Mouse (Mus musculus): Measurements from ENCODE around the gene Polr2m.
"Not testable (repeated sequence)": the region's sequence is repeated elsewhere in the genome, so short reads cannot be mapped to it uniquely, and the experiment has no call there.

The Polr2m gene

GRCm38 (mm10) chr9:71485475-71486094, at the start of gene Polr2m:
TSS of gene Polr2m (minus strand) at chr9:71485935.
- DNase-seq (ENCODE audit: low spot score): peak; percentile 95

- no peak for DNase-seq (ENCODE audit: low spot score)
Measured at GRCm38 (mm10) chr9:71535036-71535435, 49.3 kb upstream of the Polr2m start.

GRCm38 (mm10) chr9:71529960-71530359, 44.2 kb upstream of the Polr2m start:
- no peak for DNase-seq (ENCODE audit: low spot score)

- DNase-seq (ENCODE audit: low spot score): no peak
Measured at GRCm38 (mm10) chr9:71527438-71527837, 41.7 kb upstream of the Polr2m start.

GRCm38 (mm10) chr9:71523901-71524300, 38.2 kb upstream of the Polr2m start:
- no peak for DNase-seq (ENCODE audit: low spot score)

- no peak for DNase-seq (ENCODE audit: low spot score)
Measured at GRCm38 (mm10) chr9:71519836-71520235, 34.1 kb upstream of the Polr2m start.

- DNase-seq (ENCODE audit: low spot score): no peak
Measured at GRCm38 (mm10) chr9:71517487-71517886, 31.8 kb upstream of the Polr2m start.

GRCm38 (mm10) chr9:71515862-71516261, 30.1 kb upstream of the Polr2m start:
- DNase-seq (ENCODE audit: low spot score): no peak

GRCm38 (mm10) chr9:71513566-71513965, 27.8 kb upstream of the Polr2m start:
- DNase-seq (ENCODE audit: low spot score): no peak

GRCm38 (mm10) chr9:71512899-71513298, 27.2 kb upstream of the Polr2m start:
- no peak for DNase-seq (ENCODE audit: low spot score)

- DNase-seq (ENCODE audit: low spot score): no peak
Measured at GRCm38 (mm10) chr9:71498391-71499182, 12.9 kb upstream of the Polr2m start.

- no peak for DNase-seq (ENCODE audit: low spot score)
Measured at GRCm38 (mm10) chr9:71496637-71497036, 10.9 kb upstream of the Polr2m start.

- no peak for DNase-seq (ENCODE audit: low spot score)
Measured at GRCm38 (mm10) chr9:71493771-71494170, 8.0 kb upstream of the Polr2m start.

- DNase-seq (ENCODE audit: low spot score): no peak
Measured at GRCm38 (mm10) chr9:71492296-71493025, 6.7 kb upstream of the Polr2m start.

GRCm38 (mm10) chr9:71490076-71490475, 4.3 kb upstream of the Polr2m start:
- DNase-seq (ENCODE audit: low spot score): no peak

GRCm38 (mm10) chr9:71486127-71486526, 392 bp upstream of the Polr2m start:
- DNase-seq (ENCODE audit: low spot score): no peak

- DNase-seq (ENCODE audit: low spot score): no peak
Measured at GRCm38 (mm10) chr9:71484871-71485474, 762 bp downstream of the Polr2m start.

GRCm38 (mm10) chr9:71483872-71484271, 1.9 kb downstream of the Polr2m start:
- not testable (repeated sequence) for DNase-seq (ENCODE audit: low spot score)

GRCm38 (mm10) chr9:71480305-71480704, 5.4 kb downstream of the Polr2m start:
- DNase-seq (ENCODE audit: low spot score): no peak

GRCm38 (mm10) chr9:71479413-71479812, 6.3 kb downstream of the Polr2m start:
- no peak for DNase-seq (ENCODE audit: low spot score)

- no peak for DNase-seq (ENCODE audit: low spot score)
Measured at GRCm38 (mm10) chr9:71478596-71478995, 7.1 kb downstream of the Polr2m start.

GRCm38 (mm10) chr9:71476601-71477000, 9.1 kb downstream of the Polr2m start:
- no peak for DNase-seq (ENCODE audit: low spot score)

Data from lung, postnatal 25 days (tissue).